Mouse (Mus musculus): ENCODE measurements around the gene Itga7.

DNA sequence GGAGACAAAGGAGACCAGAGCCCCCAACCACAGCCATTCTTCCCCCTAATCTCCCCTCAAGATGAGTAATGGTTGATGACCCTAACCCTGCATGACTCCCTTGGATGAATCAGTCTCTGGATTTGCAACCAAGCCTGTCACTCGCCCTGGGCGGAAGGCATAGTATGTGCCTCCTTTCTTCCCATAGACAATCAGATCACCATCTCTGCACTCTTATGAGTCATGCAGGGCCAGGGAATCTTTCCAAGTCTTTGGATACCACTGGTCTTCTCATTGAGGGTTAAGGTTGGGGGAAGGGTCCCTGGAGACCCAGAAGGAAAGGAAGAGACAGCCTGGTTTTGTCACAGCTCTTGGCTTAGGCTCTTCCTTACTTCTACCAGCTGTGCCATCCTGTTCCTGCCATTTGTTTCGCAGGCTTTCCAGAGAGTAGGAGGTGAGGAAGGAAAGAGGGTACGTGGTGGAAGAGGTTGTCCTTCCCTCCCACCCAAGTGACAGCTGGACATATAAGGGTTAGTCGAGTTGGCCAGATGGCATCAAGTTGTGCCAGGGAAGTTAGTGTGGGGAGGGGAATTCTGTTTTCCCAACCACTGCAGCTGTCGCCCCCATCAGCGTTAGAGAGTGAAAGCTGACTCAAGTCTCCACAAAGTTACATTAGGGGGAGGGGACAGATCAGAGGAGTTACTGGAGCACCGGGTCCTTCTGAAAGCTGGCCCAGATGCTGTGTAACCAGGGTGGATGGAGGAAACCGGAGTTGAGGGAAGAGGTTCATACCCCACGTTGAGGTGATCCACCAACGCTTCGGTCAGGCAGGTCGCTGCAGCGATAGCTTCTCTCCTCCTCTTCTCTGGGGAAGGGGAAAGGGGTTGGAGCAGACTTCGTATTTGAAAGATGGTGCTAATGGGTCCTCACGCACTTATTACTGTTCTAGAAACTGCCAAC, 11.5 kb upstream of the Itga7 start:
- TF ChIP-seq POLR2A (IDR thresholded peaks at IDR 0.05; ENCODE audit: borderline replicate concordance, insufficient read depth, low read length) (no peak), CTCF (IDR thresholded peaks at IDR 0.05; ENCODE audit: borderline replicate concordance, insufficient read depth, low read depth, low read length) (no peak)
